Mouse (Mus musculus) heart, postnatal 0 days (tissue): ENCODE results near the gene Tm4sf4.

Experiments
- CTCF ChIP-seq: IDR thresholded peaks from 2 replicates; pipeline ENCODE4 v1.5.1; 2016; ENCODE audit warnings: antibody characterized with exemption, control low read depth, low read depth
- EP300 ChIP-seq: IDR thresholded peaks from 2 replicates; pipeline ENCODE4 v1.6.1; 2016; ENCODE audit warnings: antibody characterized with exemption, low read depth

GRCm38 (mm10) chr3:57386423-57386822 lies 38.7 kb upstream of the Tm4sf4 start:
- no peak for TF ChIP-seq CTCF
- no peak for TF ChIP-seq EP300
